Mouse (Mus musculus) hematopoietic multipotent progenitor cell, adult 10-12 weeks (in vitro differentiated cells): Measurements from ENCODE around the gene Etfrf1. TPM values are rescaled to one million over a fixed set of nuclear protein-coding genes. Genes with fewer than 3 reads are reported as not detected.

ENCODE experiments used
- polyA plus RNA-seq: library from polyadenylated mRNA; stranded (reverse); fragments of >175 nt; gene quantifications from 2 replicates; pipeline ENCODE4 v1.2.3, GENCODE M21; 2012; ENCODE audit warnings: low replicate concordance

Gene Etfrf1
- polyA plus RNA-seq = 1.00 and 1.4 TPM in 2 replicates

DNA sequence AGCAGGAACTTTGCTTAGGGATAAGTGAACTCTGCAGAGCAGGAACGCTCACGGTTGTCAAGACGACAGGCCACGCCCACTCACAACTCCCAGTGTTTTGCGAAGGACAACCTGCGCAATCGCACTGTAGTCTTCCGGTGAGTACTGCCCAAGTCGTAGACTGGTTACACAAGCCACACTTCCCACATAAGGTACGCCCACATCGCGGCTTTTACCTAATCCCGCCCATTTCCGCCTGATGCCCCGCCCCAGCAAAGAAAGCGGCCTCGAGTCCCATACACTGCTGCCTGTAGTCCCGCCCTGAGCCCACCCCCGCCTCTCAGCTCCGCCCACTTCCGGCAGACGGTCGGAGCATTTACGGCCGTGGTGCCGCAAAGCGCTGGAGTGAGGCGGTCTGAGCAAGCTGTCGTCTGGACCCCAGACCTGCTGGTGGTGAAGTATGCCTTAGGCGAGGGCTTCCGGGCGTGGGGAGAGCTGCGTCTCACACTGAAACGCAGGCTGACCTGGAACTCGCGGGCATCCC lies at the start of gene Etfrf1, which contains the start of gene Casc1:
Etfrf1 (plus strand) TSS at position 319 of the 523 bp plus-strand sequence.
Casc1 (minus strand) TSS at position 190 of the 523 bp plus-strand sequence.

GRCm38 (mm10) chr6:145250185-145250791 lies 39.4 kb downstream of the Etfrf1 start, which contains the start of gene Kras:
TSS of gene Kras (minus strand) at chr6:145250239.

Other genes with a start within 250 kb of the Etfrf1 start
- gene Bcat1, start 134.9 kb upstream of the Etfrf1 start, polyA plus RNA-seq = 0.37 and 0.92 TPM in 2 replicates
- gene Lrmp, start 95.5 kb upstream of the Etfrf1 start, polyA plus RNA-seq = 113 and 193 TPM in 2 replicates
- gene Casc1, start 129 bp upstream of the Etfrf1 start, polyA plus RNA-seq = 0.04 and 0.05 TPM in 2 replicates
- 32.6 and 66.5 TPM in 2 replicates for gene Kras, start 39.1 kb downstream of the Etfrf1 start, polyA plus RNA-seq